ENCODE assay signal across 9 mouse cellular contexts in the genomic region with DNA sequence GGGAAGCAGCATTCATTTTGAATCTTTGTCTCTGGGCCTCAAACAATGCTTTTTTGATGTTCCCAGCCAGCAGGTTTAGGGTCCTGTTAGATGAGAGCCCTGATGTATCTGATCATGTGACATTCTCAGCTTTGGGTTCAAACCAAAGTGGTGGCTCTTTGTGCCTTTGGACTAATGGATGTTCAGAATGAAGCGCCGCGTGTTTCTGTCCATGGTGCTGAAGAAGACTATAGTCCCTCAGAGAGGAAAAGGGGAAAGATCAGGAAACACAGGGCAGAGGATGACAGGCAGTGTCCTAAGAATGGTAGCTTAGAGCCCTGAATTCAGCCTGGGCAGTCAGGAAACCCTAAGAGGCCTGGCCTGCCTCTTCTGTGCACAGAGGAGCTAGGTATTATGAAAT. TPM values are rescaled to one million over a fixed set of nuclear protein-coding genes. Genes with fewer than 3 reads are reported as not detected.
DNase-seq lines count a peak whose midpoint lies in the region; ATAC-seq and TF ChIP-seq lines count a peak whose summit lies in the region.
"Had no signal": no experiment of that assay in that cellular context is flagged by ENCODE, and none has a peak within 500 bp of the region (broad histone marks: within the 10 kb centered on the region; RNA-seq: fewer than 3 reads in every experiment).

No protein-coding gene starts in this region.

- 0% methylated on average over 3 of the region's 3 CpGs for WGBS in kidney, embryonic 15.5 days
- 5% methylated on average over 3 of the region's 3 CpGs for WGBS in liver, embryonic 14.5 days (ENCODE audit: insufficient replicate concordance)

- H3K36me3 ChIP-seq in kidney, embryonic 15.5 days, result no peaks in the 10 kb centered on the region
- no peaks in the 10 kb centered on the region for H3K36me3 ChIP-seq in liver, embryonic 14.5 days (replicated peaks; ENCODE audit: control insufficient read depth, insufficient read depth, low read depth)

- H3K27me3 ChIP-seq in kidney, embryonic 15.5 days, result peaks cover 19% of the 10 kb centered on the region
- peaks cover 14% of the 10 kb centered on the region for H3K27me3 ChIP-seq in liver, embryonic 14.5 days (ENCODE audit: control insufficient read depth, insufficient read depth, low read length)

- no peak; the same call in 1 of the 2 replicates for ATAC-seq in kidney, embryonic 15.5 days (replicated peaks; ENCODE audit: low FRiP score)
- no peak for ATAC-seq in liver, embryonic 14.5 days (ENCODE audit: insufficient read depth)

- no peak for TF ChIP-seq CTCF in liver, embryonic 14.5 days (IDR thresholded peaks at IDR 0.05; ENCODE audit: low read depth)

- intact Hi-C loops in left cerebral cortex, postnatal 25 days (cut with DNase I), result no loop called here
- intact Hi-C loops in heart, postnatal 25 days (cut with DNase I), result no loop called here

- no peak overlapping the region for H3K9ac ChIP-seq in kidney, embryonic 15.5 days
- no peak overlapping the region for H3K9ac ChIP-seq in liver, embryonic 14.5 days (replicated peaks)

- no peaks in the 10 kb centered on the region for H3K9me3 ChIP-seq in kidney, embryonic 15.5 days (replicated peaks)
- no peaks in the 10 kb centered on the region for H3K9me3 ChIP-seq in liver, embryonic 14.5 days (ENCODE audit: control insufficient read depth, low read length)

- H3K27ac ChIP-seq in kidney, embryonic 15.5 days, result no peak overlapping the region
- no peak overlapping the region for H3K27ac ChIP-seq in liver, embryonic 14.5 days

- no peak for TF ChIP-seq EP300 in liver, embryonic 14.5 days (IDR thresholded peaks at IDR 0.05; ENCODE audit: low read depth)

- H3K4me3 ChIP-seq in kidney, embryonic 15.5 days (replicated peaks), result no peak overlapping the region
- H3K4me3 ChIP-seq in liver, embryonic 14.5 days (ENCODE audit: insufficient read depth in 1 of 2, low read depth in 2 of 2, low read length in 2 of 2), result no peak overlapping the region

- DNase-seq in kidney, adult 18-20 months, result peak; percentile 42
- DNase-seq in Muller cell, postnatal 12 days (ENCODE audit: inconsistent ontology term), result peak; percentile 58
- DNase-seq in embryo, embryonic 9.5 days (ENCODE audit: extremely low spot score), result peak; percentile 77
- peak; percentile 22 to 35 (median 29) for DNase-seq in liver, embryonic 14.5 days (ENCODE audit: low read depth in 3 of 3, low spot score in 3 of 3)
- peak; percentile 51 for DNase-seq in thymus, postnatal 0 days (ENCODE audit: low spot score)
- DNase-seq in left cerebral cortex, postnatal 25 days (ENCODE audit: low spot score in 2 of 2), result no peak
- DNase-seq in heart, postnatal 25 days (ENCODE audit: low spot score), result no peak

- H3K4me2 ChIP-seq in kidney, embryonic 15.5 days, result no peak overlapping the region
- H3K4me2 ChIP-seq in liver, embryonic 14.5 days (ENCODE audit: low read depth), result no peak overlapping the region

- H3K4me1 ChIP-seq in kidney, embryonic 15.5 days, result peaks cover 15% of the 10 kb centered on the region
- no peaks in the 10 kb centered on the region for H3K4me1 ChIP-seq in liver, embryonic 14.5 days (replicated peaks; ENCODE audit: control insufficient read depth in 2 of 2, insufficient read depth in 2 of 2, low read length in 1 of 2)

RNA-seq across cellular contexts. Expression of gene Vstm2l, which starts 56.2 kb away (rescaled TPM):
- 0.40 and 0.74 TPM in 2 replicates for polyA plus RNA-seq in kidney, embryonic 15.5 days (2015; fragmentation: Nextera tagmentation; extraction: Ambion mirVana)
- 0.06 and 0.13 TPM in 2 replicates for polyA plus RNA-seq in liver, embryonic 14.5 days (2012; rRNA removed)
- polyA plus RNA-seq in liver, embryonic 14.5 days (2014; fragmentation: Nextera tagmentation; extraction: Ambion mirVana), result not detected in 2 replicates
- polyA plus RNA-seq in thymus, postnatal 0 days (2015; fragmentation: Nextera tagmentation; extraction: Ambion mirVana), result not detected in 2 replicates
- total RNA-seq in left cerebral cortex, postnatal 25 days (2021), result 100 to 1,000 TPM; 171 to 175 TPM
- total RNA-seq in heart, postnatal 25 days (2021), result not detected
- polyA plus RNA-seq: liver, embryonic 16.5 days had no signal

RNA-seq across cellular contexts. Expression of gene Tti1, which starts 57.6 kb away (rescaled TPM):
- polyA plus RNA-seq in kidney, embryonic 15.5 days (2015; fragmentation: Nextera tagmentation; extraction: Ambion mirVana), result 28.1 and 29.8 TPM in 2 replicates
- 9.3 and 11.1 TPM in 2 replicates for polyA plus RNA-seq in liver, embryonic 14.5 days (2012; rRNA removed)
- polyA plus RNA-seq in liver, embryonic 14.5 days (2014; fragmentation: Nextera tagmentation; extraction: Ambion mirVana), result 11.3 and 12.4 TPM in 2 replicates
- 18.9 and 22.0 TPM in 2 replicates for polyA plus RNA-seq in thymus, postnatal 0 days (2015; fragmentation: Nextera tagmentation; extraction: Ambion mirVana)
- total RNA-seq in left cerebral cortex, postnatal 25 days (2021), result 10 to 100 TPM; 20.3 to 21.0 TPM
- total RNA-seq in heart, postnatal 25 days (2021), result 10 to 100 TPM; 22.1 to 25.2 TPM

RNA-seq across cellular contexts. Expression of gene Rprd1b, which starts 57.6 kb away (rescaled TPM):
- polyA plus RNA-seq in kidney, embryonic 15.5 days (2015; fragmentation: Nextera tagmentation; extraction: Ambion mirVana), result 44.8 and 48.9 TPM in 2 replicates
- 12.1 and 14.1 TPM in 2 replicates for polyA plus RNA-seq in liver, embryonic 14.5 days (2012; rRNA removed)
- polyA plus RNA-seq in liver, embryonic 14.5 days (2014; fragmentation: Nextera tagmentation; extraction: Ambion mirVana), result 21.6 and 24.8 TPM in 2 replicates
- 39.6 and 47.8 TPM in 2 replicates for polyA plus RNA-seq in thymus, postnatal 0 days (2015; fragmentation: Nextera tagmentation; extraction: Ambion mirVana)
- total RNA-seq in left cerebral cortex, postnatal 25 days (2021), result 10 to 100 TPM; 38.5 to 45.4 TPM
- 10 to 100 TPM; 25.5 to 29.4 TPM for total RNA-seq in heart, postnatal 25 days (2021)

Comparison
In these comparisons a context has a peak if more than half of its experiments do, and no peak if none do; other contexts are left out.
1. DNase-seq: peak in kidney, adult 18-20 months (single experiment), Muller cell, postnatal 12 days (single experiment), embryo, embryonic 9.5 days (single experiment), liver, embryonic 14.5 days (3 of 3) and thymus, postnatal 0 days (single experiment); none in left cerebral cortex, postnatal 25 days (0 of 2) and heart, postnatal 25 days (single experiment).